Mouse (Mus musculus): ENCODE measurements around the gene Rer1. TPM values are rescaled to one million over a fixed set of nuclear protein-coding genes. Genes with fewer than 3 reads are reported as not detected.

Rer1 gene
- polyA plus RNA-seq, 1 experiment from 2014 or later: 297 TPM

DNA sequence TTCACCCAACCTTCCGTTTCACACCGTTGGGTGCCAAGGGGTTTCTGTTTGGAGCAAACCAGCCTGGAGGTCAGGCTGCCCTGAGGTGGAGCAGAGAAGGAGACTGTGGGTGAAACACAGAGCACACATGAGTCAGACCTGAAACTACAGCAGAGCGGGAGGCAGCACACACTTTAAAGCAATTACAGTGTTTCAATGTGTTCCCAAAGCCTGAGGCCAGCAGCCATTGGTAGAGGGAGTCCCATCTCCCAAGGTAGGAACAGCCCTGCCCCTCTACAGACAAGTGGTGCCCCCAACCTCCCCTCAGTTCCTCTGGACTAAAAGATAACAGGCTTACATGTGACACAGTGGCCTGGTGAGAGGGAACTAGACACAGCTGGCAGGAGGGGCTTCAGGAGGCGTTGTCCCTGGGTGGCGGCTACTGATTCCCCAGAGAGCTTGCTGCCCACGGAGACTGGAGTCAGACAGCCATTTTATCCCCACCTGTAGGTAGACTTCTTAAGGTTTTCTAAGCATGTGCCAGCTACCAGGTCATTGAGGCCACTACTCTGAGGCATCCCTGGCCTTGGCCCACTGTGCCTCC lies 31.3 kb upstream of the Rer1 start:
- Histone ChIP-seq H3K9me3 (ENCODE audit: control insufficient read depth) (no peaks in the 10 kb centered on the region), H3K36me3 (ENCODE audit: control insufficient read depth, insufficient read depth) (no peaks in the 10 kb centered on the region), H3K27ac (ENCODE audit: low read depth, low read length) (no peak overlapping the region), H3K27me3 (replicated peaks; ENCODE audit: control insufficient read depth, insufficient read depth, low read length) (no peaks in the 10 kb centered on the region), H3K4me2 (replicated peaks; ENCODE audit: low read depth) (no peak overlapping the region), H3K4me1 (replicated peaks; ENCODE audit: control insufficient read depth, insufficient read depth, low read length) (peaks cover 4% of the 10 kb centered on the region; the same call in 1 of the 2 replicates), H3K9ac (ENCODE audit: low read depth, low read length) (no peak overlapping the region), H3K4me3 (ENCODE audit: low read depth, low read length) (no peak overlapping the region)
- ATAC-seq: no peak
- TF ChIP-seq CTCF (IDR thresholded peaks at IDR 0.05; ENCODE audit: low read depth): no peak
- WGBS: 69% methylated on average over 6 of the region's 6 CpGs

DNA sequence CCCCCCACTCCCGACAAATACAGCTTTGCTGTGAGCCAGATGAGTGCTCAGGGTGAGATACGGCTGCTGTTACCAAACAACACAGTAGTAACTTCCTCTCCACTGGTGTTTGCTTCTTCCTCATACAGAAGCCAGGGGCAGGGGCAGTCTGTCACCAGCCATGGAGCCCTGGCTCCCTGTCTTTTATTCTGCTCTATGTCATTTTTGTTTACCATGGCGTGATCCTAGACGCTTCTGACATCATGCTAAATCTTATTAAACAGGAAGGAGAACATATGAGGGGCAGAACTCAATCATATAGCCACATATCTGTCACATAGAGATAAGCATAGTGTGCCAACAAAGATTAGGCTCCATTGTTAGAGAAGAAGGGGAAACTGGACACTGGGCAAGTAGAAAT lies 30.4 kb upstream of the Rer1 start:
- Histone ChIP-seq H3K9me3 (ENCODE audit: control insufficient read depth) (no peaks in the 10 kb centered on the region), H3K4me1 (replicated peaks; ENCODE audit: control insufficient read depth, insufficient read depth, low read length) (peaks cover 4% of the 10 kb centered on the region; the same call in 1 of the 2 replicates), H3K4me3 (ENCODE audit: low read depth, low read length) (no peak overlapping the region), H3K9ac (ENCODE audit: low read depth, low read length) (no peak overlapping the region), H3K4me2 (replicated peaks; ENCODE audit: low read depth) (no peak overlapping the region), H3K36me3 (ENCODE audit: control insufficient read depth, insufficient read depth) (no peaks in the 10 kb centered on the region), H3K27ac (ENCODE audit: low read depth, low read length) (no peak overlapping the region), H3K27me3 (replicated peaks; ENCODE audit: control insufficient read depth, insufficient read depth, low read length) (no peaks in the 10 kb centered on the region)
- 75% methylated on average over 4 of the region's 4 CpGs for WGBS
- ATAC-seq: no peak
- no peak for TF ChIP-seq CTCF (IDR thresholded peaks at IDR 0.05; ENCODE audit: low read depth)

DNA sequence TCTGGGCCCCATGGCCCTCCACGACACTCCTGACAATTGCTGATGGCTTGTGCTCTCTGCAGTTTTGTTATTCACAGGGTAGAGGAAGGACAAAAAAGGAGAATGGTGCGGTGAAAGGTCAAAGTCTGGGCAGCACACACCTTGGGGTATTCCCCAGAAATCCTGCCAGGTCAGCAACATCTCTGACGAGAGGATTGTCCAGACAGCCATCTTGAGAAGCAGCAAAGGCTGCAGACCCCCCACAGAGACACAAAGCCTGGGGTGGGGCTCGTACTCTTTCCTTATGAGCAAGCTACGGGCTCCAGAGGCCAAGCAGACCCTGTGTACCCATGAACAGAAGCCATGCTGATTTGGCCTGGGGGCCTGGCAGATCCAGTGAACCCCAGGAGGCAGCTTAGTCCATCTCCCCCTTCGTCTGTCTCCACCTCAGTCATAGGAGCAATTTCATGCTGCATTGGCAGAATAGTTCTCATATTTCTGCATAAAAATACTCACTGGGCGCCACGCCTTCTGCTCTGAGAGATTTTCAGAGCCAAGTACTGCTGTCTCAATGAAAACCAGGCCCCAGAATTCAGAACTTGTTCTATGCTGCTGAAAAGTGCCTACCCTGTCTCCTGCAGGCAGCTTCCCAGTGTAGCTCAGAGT lies 27.7 kb upstream of the Rer1 start:
- H3K27ac ChIP-seq (ENCODE audit: low read depth, low read length): no peak overlapping the region
- H3K9me3 ChIP-seq (ENCODE audit: control insufficient read depth): no peaks in the 10 kb centered on the region
- H3K4me3 ChIP-seq (ENCODE audit: low read depth, low read length): no peak overlapping the region
- H3K27me3 ChIP-seq (replicated peaks; ENCODE audit: control insufficient read depth, insufficient read depth, low read length): no peaks in the 10 kb centered on the region
- TF ChIP-seq CTCF (IDR thresholded peaks at IDR 0.05; ENCODE audit: low read depth): no peak
- H3K36me3 ChIP-seq (ENCODE audit: control insufficient read depth, insufficient read depth): no peaks in the 10 kb centered on the region
- peak; percentile 66 for ATAC-seq
- WGBS: 64% methylated on average over 8 of the region's 8 CpGs
- H3K4me1 ChIP-seq (replicated peaks; ENCODE audit: control insufficient read depth, insufficient read depth, low read length): 0 out of 2 replicates have a peak, but pooled peaks cover 4% of the 10 kb centered on the region
- H3K4me2 ChIP-seq (replicated peaks; ENCODE audit: low read depth): no peak overlapping the region
- H3K9ac ChIP-seq (ENCODE audit: low read depth, low read length): no peak overlapping the region

DNA sequence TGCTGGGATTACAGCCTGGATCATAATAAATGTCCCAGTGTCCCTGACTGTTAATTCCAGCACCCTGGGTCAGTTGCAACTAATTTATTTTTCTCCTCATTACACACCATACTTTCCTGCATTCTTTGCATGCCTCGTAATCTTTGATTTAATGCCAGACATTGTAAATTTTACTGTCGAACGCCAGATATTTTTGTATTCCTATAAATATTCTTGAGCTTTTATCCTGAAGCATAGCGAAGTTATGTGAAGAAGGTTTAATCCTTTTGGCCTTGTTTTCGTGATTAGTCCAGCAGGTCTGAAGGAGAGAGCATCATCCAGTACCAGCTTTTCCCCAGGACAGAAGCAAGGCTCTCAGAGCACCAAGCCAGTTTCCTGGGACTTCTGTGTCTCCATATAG lies 23.3 kb upstream of the Rer1 start:
- H3K4me3 ChIP-seq (ENCODE audit: low read depth, low read length): no peak overlapping the region
- no peaks in the 10 kb centered on the region for H3K27me3 ChIP-seq (replicated peaks; ENCODE audit: control insufficient read depth, insufficient read depth, low read length)
- no peak overlapping the region for H3K27ac ChIP-seq (ENCODE audit: low read depth, low read length)
- no peaks in the 10 kb centered on the region for H3K9me3 ChIP-seq (ENCODE audit: control insufficient read depth)
- no peak overlapping the region for H3K4me2 ChIP-seq (replicated peaks; ENCODE audit: low read depth)
- no peak overlapping the region for H3K9ac ChIP-seq (ENCODE audit: low read depth, low read length)
- 62% methylated on average over 5 of the region's 5 CpGs for whole genome bisulfite sequencing
- 0 out of 2 replicates have a peak, but pooled peaks cover 4% of the 10 kb centered on the region for H3K4me1 ChIP-seq (replicated peaks; ENCODE audit: control insufficient read depth, insufficient read depth, low read length)
- no peak for ATAC-seq
- TF ChIP-seq CTCF (IDR thresholded peaks at IDR 0.05; ENCODE audit: low read depth): no peak
- no peaks in the 10 kb centered on the region for H3K36me3 ChIP-seq (ENCODE audit: control insufficient read depth, insufficient read depth)

DNA sequence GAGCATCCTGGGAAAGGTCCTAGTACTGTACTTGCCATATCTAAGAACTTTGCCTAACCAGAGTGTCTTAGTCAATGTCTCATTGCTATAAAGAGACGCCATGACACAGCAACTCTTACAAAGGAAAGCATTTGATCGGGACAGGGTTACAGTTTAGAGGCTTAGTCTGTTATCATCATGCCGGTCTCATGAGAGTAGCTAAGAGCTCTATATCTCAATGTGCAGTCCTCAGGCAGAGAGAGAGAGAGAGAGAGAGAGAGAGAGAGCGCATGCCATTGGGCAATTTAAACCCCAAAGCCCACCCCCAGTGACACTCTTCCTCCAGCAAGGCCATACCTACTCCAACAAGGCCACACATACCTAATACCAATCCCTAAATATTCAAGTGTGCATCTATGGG lies 21.7 kb upstream of the Rer1 start:
- 80% methylated on average over 4 of the region's 4 CpGs for whole genome bisulfite sequencing
- H3K4me3 ChIP-seq (ENCODE audit: low read depth, low read length): no peak overlapping the region

DNA sequence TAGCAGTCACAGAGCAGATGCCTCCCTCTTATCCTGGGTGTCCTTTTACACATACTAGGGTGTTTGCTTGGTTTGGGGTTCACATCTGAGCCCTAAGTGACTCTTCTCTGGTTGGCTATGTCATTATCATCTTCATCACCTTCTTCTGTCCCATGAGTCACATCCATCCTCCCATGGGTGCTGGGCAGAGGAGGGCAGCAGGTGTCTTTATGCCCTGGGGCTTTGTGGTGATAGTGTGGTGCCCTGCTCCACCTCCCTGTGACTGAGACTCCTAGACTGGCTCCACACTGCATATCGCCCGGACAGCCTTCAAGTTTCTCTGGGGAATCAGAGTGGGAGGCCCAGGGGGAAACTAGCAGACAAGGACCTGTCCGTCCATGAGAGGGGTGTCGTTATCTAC lies 12.4 kb upstream of the Rer1 start:
- WGBS: 69% methylated on average over 4 of the region's 4 CpGs
- Histone ChIP-seq H3K9me3 (ENCODE audit: control insufficient read depth) (no peaks in the 10 kb centered on the region), H3K4me2 (replicated peaks; ENCODE audit: low read depth) (no peak overlapping the region), H3K36me3 (ENCODE audit: control insufficient read depth, insufficient read depth) (no peaks in the 10 kb centered on the region), H3K9ac (ENCODE audit: low read depth, low read length) (no peak overlapping the region), H3K27me3 (replicated peaks; ENCODE audit: control insufficient read depth, insufficient read depth, low read length) (no peaks in the 10 kb centered on the region), H3K4me3 (ENCODE audit: low read depth, low read length) (no peak overlapping the region), H3K4me1 (replicated peaks; ENCODE audit: control insufficient read depth, insufficient read depth, low read length) (no peaks in the 10 kb centered on the region), H3K27ac (ENCODE audit: low read depth, low read length) (no peak overlapping the region)
- no peak for TF ChIP-seq CTCF (IDR thresholded peaks at IDR 0.05; ENCODE audit: low read depth)
- no peak for ATAC-seq

More for the DNA sequence above, 21.7 kb upstream of the Rer1 start:
- no peaks in the 10 kb centered on the region for H3K9me3 ChIP-seq (ENCODE audit: control insufficient read depth)
- H3K4me2 ChIP-seq (replicated peaks; ENCODE audit: low read depth): no peak overlapping the region
- H3K36me3 ChIP-seq (ENCODE audit: control insufficient read depth, insufficient read depth): no peaks in the 10 kb centered on the region
- no peaks in the 10 kb centered on the region for H3K27me3 ChIP-seq (replicated peaks; ENCODE audit: control insufficient read depth, insufficient read depth, low read length)
- no peaks in the 10 kb centered on the region for H3K4me1 ChIP-seq (replicated peaks; ENCODE audit: control insufficient read depth, insufficient read depth, low read length)
- H3K27ac ChIP-seq (ENCODE audit: low read depth, low read length): no peak overlapping the region
- H3K9ac ChIP-seq (ENCODE audit: low read depth, low read length): no peak overlapping the region
- TF ChIP-seq CTCF (IDR thresholded peaks at IDR 0.05; ENCODE audit: low read depth): no peak
- ATAC-seq: no peak

Measured in intestine, postnatal 0 days (tissue).